Mouse (Mus musculus) thymus, adult 2 months (tissue): ENCODE results near the gene Ttc39a.

ENCODE experiments used
- CTCF ChIP-seq: fragments of 200-500 bp; IDR thresholded peaks from 2 replicates; pipeline ENCODE4 v1.5.1; 2012; ENCODE audit warnings: mild to moderate bottlenecking, control low read depth, low read length, moderate library complexity, borderline replicate concordance; ENCODE audit not compliant: control insufficient read depth, poor library complexity, insufficient read depth; ENCODE audit errors: extremely low read depth
- POLR2A ChIP-seq: fragments of 200-500 bp; IDR thresholded peaks from 2 replicates; pipeline ENCODE4 v1.6.1; 2012; ENCODE audit warnings: mild to moderate bottlenecking, low read length, control low read depth, moderate library complexity; ENCODE audit not compliant: control insufficient read depth, poor library complexity, insufficient read depth; ENCODE audit errors: extremely low read depth

DNA sequence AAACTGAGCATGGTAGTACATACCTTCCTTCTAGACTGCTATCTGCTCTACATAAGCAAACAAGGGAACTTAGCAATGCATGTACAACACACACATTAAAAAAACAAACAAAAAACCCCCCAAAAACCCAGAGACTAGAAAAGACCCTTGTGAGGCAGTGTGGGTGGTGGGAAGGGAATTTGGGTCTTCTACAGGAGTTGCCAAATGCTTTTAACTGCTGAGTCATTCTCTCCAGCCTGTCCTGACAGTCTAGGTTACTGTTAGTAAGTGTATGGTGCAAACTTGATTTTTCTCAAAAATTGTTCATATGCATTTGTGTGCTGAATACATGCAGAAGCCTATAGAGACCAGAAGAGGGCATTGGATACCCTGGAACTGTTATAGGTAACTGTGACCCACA lies 65.2 kb downstream of the Ttc39a start:
- TF ChIP-seq CTCF (no peak), POLR2A (no peak)
